Mouse (Mus musculus) lung, postnatal 0 days (tissue): ENCODE results near the gene Exosc7. TPM values are rescaled to one million over a fixed set of nuclear protein-coding genes. Genes with fewer than 3 reads are reported as not detected.

ENCODE experiments used
- ATAC-seq: fragments of 200-750 bp; cut with Nextera tagmentation; 2 replicates; pipeline ENCODE4 v1.8.0; 2017; ENCODE audit warnings: moderate library complexity
- DNase-seq: peaks from one replicate; pipeline ENCODE4 v3.0.0-alpha.2; 2016; ENCODE audit warnings: low spot score
- H3K27ac ChIP-seq: fragments of 300-500 bp; sonication (generic); 2 replicates; pipeline ENCODE4 v1.5.1; 2014; ENCODE audit warnings: antibody characterized with exemption, mild to moderate bottlenecking, low read length, mixed read lengths
- H3K27me3 ChIP-seq: fragments of 300-500 bp; sonication (generic); replicated peaks from 2 replicates; pipeline ENCODE4 v1.6.1; 2014; ENCODE audit warnings: low read length, mixed read lengths; ENCODE audit not compliant: insufficient read depth
- H3K36me3 ChIP-seq: fragments of 300-500 bp; sonication (generic); 2 replicates; pipeline ENCODE4 v1.6.1; 2014; ENCODE audit warnings: low read length, mixed read lengths; ENCODE audit not compliant: insufficient read depth
- H3K4me1 ChIP-seq: fragments of 300-500 bp; sonication (generic); 2 replicates; pipeline ENCODE4 v1.6.1; 2014; ENCODE audit warnings: antibody characterized with exemption, low read depth, low read length, mixed read lengths; ENCODE audit not compliant: insufficient read depth
- H3K4me2 ChIP-seq: fragments of 300-500 bp; sonication (generic); replicated peaks from 2 replicates; pipeline ENCODE4 v1.6.1; 2014; ENCODE audit warnings: low read depth, mild to moderate bottlenecking, low read length, moderate library complexity, mixed read lengths
- H3K4me3 ChIP-seq: fragments of 300-500 bp; sonication (generic); 2 replicates; pipeline ENCODE4 v1.5.1; 2014; ENCODE audit warnings: low read depth, low read length
- H3K9ac ChIP-seq: fragments of 300-500 bp; sonication (generic); replicated peaks from 2 replicates; pipeline ENCODE4 v1.6.1; 2014; ENCODE audit warnings: low read depth, mild to moderate bottlenecking
- H3K9me3 ChIP-seq: fragments of 300-500 bp; sonication (generic); 2 replicates; pipeline ENCODE4 v1.6.1; 2016; ENCODE audit warnings: low read length, mixed read lengths
- CTCF ChIP-seq: IDR thresholded peaks from 2 replicates; pipeline ENCODE4 v1.5.1; 2016; ENCODE audit warnings: antibody characterized with exemption, mild to moderate bottlenecking
- EP300 ChIP-seq: IDR thresholded peaks from 2 replicates; pipeline ENCODE4 v1.6.1; 2016; ENCODE audit warnings: antibody characterized with exemption, mild to moderate bottlenecking, control low read depth
- WGBS: fragments of 180-500 bp; shearing (Covaris S2); extraction: QIAGEN DNeasy Blood & Tissue Kit; methylation state at CpG from one replicate; pipeline ENCODE4 v1.1.7; 2014; 5-methylcytosine and 5-hydroxymethylcytosine counted together
- polyA plus RNA-seq: library from polyadenylated mRNA; unstranded; fragments of >200 nt; fragmentation: Nextera tagmentation; extraction: Ambion mirVana; gene quantifications from 2 replicates; pipeline ENCODE4 v1.2.1, GENCODE M21; 2015

Gene Exosc7
- polyA plus RNA-seq, 1 experiment from 2014 or later, result 145 TPM

GRCm38 (mm10) chr9:123150241-123151020 is 37.4 kb downstream of the Exosc7 start, which contains the start of gene Clec3b:
Gene Clec3b (plus strand): TSS chr9:123150946.
- Histone ChIP-seq H3K36me3 (no peaks in the 10 kb centered on the region), H3K4me3 (peak within 1 kb of the TSS; percentile 26; the same call in 1 of the 2 replicates), H3K4me2 (peak within 1 kb of the TSS; percentile 42), H3K9ac (0 out of 2 replicates have a peak within 1 kb of the TSS, but pooled peaks have one; percentile 16), H3K27me3 (no peaks in the 10 kb centered on the region), H3K27ac (peak within 1 kb of the TSS; percentile 86), H3K9me3 (no peaks in the 10 kb centered on the region), H3K4me1 (peaks cover 11% of the 10 kb centered on the region)
- peak; percentile 43 for ATAC-seq
- 61% methylated on average over 5 of the region's 5 CpGs for WGBS
- TF ChIP-seq EP300 (no peak), CTCF (no peak)
- peak; percentile 86 for DNase-seq

GRCm38 (mm10) chr9:123151561-123151960 is 38.5 kb downstream of the Exosc7 start:
- 0 out of 2 replicates have a peak overlapping the region, but pooled peaks have one; percentile 16 for H3K9ac ChIP-seq
- no peaks in the 10 kb centered on the region for H3K36me3 ChIP-seq
- 38% methylated on average over 1 of the region's 1 CpGs for WGBS
- TF ChIP-seq EP300 (no peak), CTCF (no peak)
- H3K4me1 ChIP-seq, result peaks cover 11% of the 10 kb centered on the region
- no peaks in the 10 kb centered on the region for H3K9me3 ChIP-seq
- ATAC-seq, result 0 out of 2 replicates have a peak, but pooled peaks have one; percentile 11
- no peaks in the 10 kb centered on the region for H3K27me3 ChIP-seq
- peak; percentile 19 for DNase-seq
- peak overlapping the region; percentile 86 for H3K27ac ChIP-seq
- H3K4me2 ChIP-seq, result peak overlapping the region; percentile 42
- peak overlapping the region; percentile 26; the same call in 1 of the 2 replicates for H3K4me3 ChIP-seq

- H3K9ac ChIP-seq, result no peak overlapping the region
- no peaks in the 10 kb centered on the region for H3K36me3 ChIP-seq
- no peak for TF ChIP-seq CTCF
- TF ChIP-seq EP300, result peak; percentile 38
- DNase-seq (peak; percentile 34), ATAC-seq (no peak)
- 39% methylated on average over 3 of the region's 3 CpGs for WGBS
- H3K27me3 ChIP-seq, result no peaks in the 10 kb centered on the region
- H3K4me2 ChIP-seq, result peak overlapping the region; percentile 42
- H3K4me1 ChIP-seq, result peaks cover 11% of the 10 kb centered on the region
- H3K4me3 ChIP-seq, result no peak overlapping the region
- H3K9me3 ChIP-seq, result no peaks in the 10 kb centered on the region
- H3K27ac ChIP-seq, result peak overlapping the region; percentile 86
Measured at GRCm38 (mm10) chr9:123152026-123152425, 39.0 kb downstream of the Exosc7 start.

DNA sequence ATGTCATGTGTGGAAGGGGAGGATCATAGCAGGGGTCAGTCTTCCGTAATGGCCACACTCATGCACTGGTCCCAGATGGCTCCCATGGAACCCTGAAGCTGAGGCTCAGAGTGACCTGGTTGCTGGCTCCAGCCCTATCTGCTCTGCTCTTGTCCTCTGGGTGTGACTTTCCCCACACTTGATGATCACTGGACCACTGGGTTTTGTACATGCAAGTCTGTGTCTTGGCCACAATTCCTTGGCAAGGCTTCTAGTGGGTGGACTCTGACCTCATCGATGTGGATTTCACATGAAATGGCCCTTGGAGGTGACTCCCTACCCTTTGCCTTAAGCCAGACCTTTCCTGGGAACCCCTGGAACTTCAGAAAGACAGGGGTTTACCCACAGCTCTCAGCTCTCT is 40.1 kb downstream of the Exosc7 start:
- no peak for TF ChIP-seq CTCF
- TF ChIP-seq EP300, result no peak
- H3K4me2 ChIP-seq, result peak overlapping the region; percentile 5; the same call in 1 of the 2 replicates
- no peak overlapping the region for H3K27ac ChIP-seq

DNA sequence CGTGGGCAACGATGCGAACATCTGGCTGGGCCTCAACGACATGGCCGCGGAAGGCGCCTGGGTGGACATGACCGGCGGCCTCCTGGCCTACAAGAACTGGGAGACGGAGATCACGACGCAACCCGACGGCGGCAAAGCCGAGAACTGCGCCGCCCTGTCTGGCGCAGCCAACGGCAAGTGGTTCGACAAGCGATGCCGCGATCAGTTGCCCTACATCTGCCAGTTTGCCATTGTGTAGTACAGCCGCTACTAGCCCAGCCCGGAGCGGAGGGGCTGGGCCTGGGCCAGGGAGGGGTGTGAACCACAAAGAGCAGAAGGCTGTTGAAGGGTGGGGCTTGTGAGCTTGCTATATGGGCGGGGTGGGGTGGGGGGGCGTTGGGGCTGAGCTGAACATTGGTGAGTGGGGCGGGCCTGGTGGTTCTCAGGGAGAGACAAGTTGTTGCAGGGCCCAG is 43.9 kb downstream of the Exosc7 start:
- peak overlapping the region; percentile 34; the same call in 1 of the 2 replicates for H3K4me2 ChIP-seq
- peak; percentile 13; the same call in 1 of the 2 replicates for TF ChIP-seq CTCF
- TF ChIP-seq EP300, result no peak
- no peaks in the 10 kb centered on the region for H3K4me1 ChIP-seq
- H3K27ac ChIP-seq, result no peak overlapping the region
- no peak overlapping the region for H3K9ac ChIP-seq
- DNase-seq (peak; percentile 56), ATAC-seq (peak; percentile 64)
- no peaks in the 10 kb centered on the region for H3K9me3 ChIP-seq
- 29% methylated on average over 28 of the region's 30 CpGs for WGBS
- no peak overlapping the region for H3K4me3 ChIP-seq
- H3K36me3 ChIP-seq, result no peaks in the 10 kb centered on the region
- no peaks in the 10 kb centered on the region for H3K27me3 ChIP-seq

More for the DNA sequence above, 40.1 kb downstream of the Exosc7 start:
- Histone ChIP-seq H3K9me3 (no peaks in the 10 kb centered on the region), H3K9ac (no peak overlapping the region), H3K4me1 (peaks cover 7% of the 10 kb centered on the region), H3K4me3 (no peak overlapping the region), H3K36me3 (no peaks in the 10 kb centered on the region), H3K27me3 (no peaks in the 10 kb centered on the region)
- WGBS, result 63% methylated on average over 2 of the region's 2 CpGs
- no peak for ATAC-seq
- DNase-seq, result peak; percentile 17

GRCm38 (mm10) chr9:123157699-123158098 is 44.7 kb downstream of the Exosc7 start:
- Histone ChIP-seq H3K9ac (no peak overlapping the region), H3K9me3 (no peaks in the 10 kb centered on the region), H3K36me3 (no peaks in the 10 kb centered on the region), H3K4me3 (no peak overlapping the region), H3K27me3 (no peaks in the 10 kb centered on the region), H3K4me2 (no peak overlapping the region), H3K27ac (no peak overlapping the region), H3K4me1 (no peaks in the 10 kb centered on the region)
- TF ChIP-seq CTCF (no peak; the same call in 1 of the 2 replicates), EP300 (no peak)
- 0 out of 2 replicates have a peak, but pooled peaks have one; percentile 11 for ATAC-seq
- peak; percentile 27 for DNase-seq
